Mouse (Mus musculus) intestine, embryonic 15.5 days (tissue): ENCODE data around the gene Gm28870. TPM values are rescaled to one million over a fixed set of nuclear protein-coding genes. Genes with fewer than 3 reads are reported as not detected.
"Not testable (repeated sequence)": the region's sequence is repeated elsewhere in the genome, so short reads cannot be mapped to it uniquely, and the experiment has no call there.

Experiments
- ATAC-seq: fragments of 200-750 bp; cut with Nextera tagmentation; 2 replicates; pipeline ENCODE4 v1.8.0; 2017; ENCODE audit warnings: moderate TSS enrichment, moderate library complexity
- H3K27ac ChIP-seq: fragments of 300-500 bp; sonication (generic); 2 replicates; pipeline ENCODE4 v1.5.1; 2015; ENCODE audit warnings: mild to moderate bottlenecking, inconsistent platforms
- H3K27me3 ChIP-seq: fragments of 300-500 bp; sonication (generic); replicated peaks from 2 replicates; pipeline ENCODE4 v1.6.1; 2015; ENCODE audit warnings: inconsistent platforms
- H3K36me3 ChIP-seq: fragments of 300-500 bp; sonication (generic); 2 replicates; pipeline ENCODE4 v1.6.1; 2015; ENCODE audit warnings: inconsistent platforms
- H3K4me1 ChIP-seq: fragments of 300-500 bp; sonication (generic); replicated peaks from 2 replicates; pipeline ENCODE4 v1.6.1; 2015; ENCODE audit warnings: inconsistent platforms
- H3K4me2 ChIP-seq: fragments of 300-500 bp; sonication (generic); replicated peaks from 2 replicates; pipeline ENCODE4 v1.6.1; 2015; ENCODE audit warnings: mild to moderate bottlenecking, inconsistent platforms
- H3K4me3 ChIP-seq: fragments of 300-500 bp; sonication (generic); replicated peaks from 2 replicates; pipeline ENCODE4 v1.5.1; 2015; ENCODE audit warnings: inconsistent platforms
- H3K9ac ChIP-seq: fragments of 300-500 bp; sonication (generic); 2 replicates; pipeline ENCODE4 v1.6.1; 2015; ENCODE audit warnings: inconsistent platforms
- H3K9me3 ChIP-seq: fragments of 300-500 bp; sonication (generic); 2 replicates; pipeline ENCODE4 v1.6.1; 2016; ENCODE audit warnings: inconsistent platforms
- WGBS: fragments of 180-500 bp; shearing (Covaris S2); methylation state at CpG from one replicate; pipeline ENCODE4 v1.1.7; 2015; 5-methylcytosine and 5-hydroxymethylcytosine counted together
- polyA plus RNA-seq: library from polyadenylated mRNA; unstranded; fragments of >200 nt; fragmentation: Nextera tagmentation; extraction: Ambion mirVana; gene quantifications from 2 replicates; pipeline ENCODE4 v1.2.1, GENCODE M21; 2015

Gm28870 gene
- not detected in 2 replicates for polyA plus RNA-seq

DNA sequence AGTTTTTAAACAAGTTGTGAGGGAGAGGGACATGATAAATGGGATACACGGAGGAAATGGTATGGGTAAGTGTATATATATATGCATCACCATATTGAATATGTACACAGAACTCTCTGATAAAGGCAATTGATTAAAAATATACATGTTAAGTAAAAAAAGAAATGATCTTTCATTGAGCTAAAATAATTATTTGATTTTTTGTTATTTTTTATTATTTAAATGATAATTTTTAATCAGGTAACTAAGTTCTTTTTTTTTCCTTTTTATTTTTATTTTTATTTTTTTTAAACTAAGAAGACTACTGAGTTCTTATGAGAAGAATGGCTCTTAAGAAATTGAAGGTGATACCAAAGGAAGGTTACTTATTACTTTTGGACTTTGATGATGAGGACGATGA is at the start of gene Gm28870:
Gm28870 (plus strand) TSS at position 301 of the 400 bp plus-strand sequence.
- H3K27me3 ChIP-seq, H3K9ac ChIP-seq, H3K4me2 ChIP-seq, H3K36me3 ChIP-seq, H3K4me1 ChIP-seq, ATAC-seq, H3K27ac ChIP-seq, H3K9me3 ChIP-seq, H3K4me3 ChIP-seq: not testable (repeated sequence)
- WGBS: no CpG with 5 or more reads among the region's 2 CpGs
